Mouse (Mus musculus): ENCODE data around the gene Arhgap35. TPM values are rescaled to one million over a fixed set of nuclear protein-coding genes. Genes with fewer than 3 reads are reported as not detected.
"Not testable (repeated sequence)": the region's sequence is repeated elsewhere in the genome, so short reads cannot be mapped to it uniquely, and the experiment has no call there.

The Arhgap35 gene
- polyA plus RNA-seq, 1 experiment from 2014 or later, result 23.6 TPM

DNA sequence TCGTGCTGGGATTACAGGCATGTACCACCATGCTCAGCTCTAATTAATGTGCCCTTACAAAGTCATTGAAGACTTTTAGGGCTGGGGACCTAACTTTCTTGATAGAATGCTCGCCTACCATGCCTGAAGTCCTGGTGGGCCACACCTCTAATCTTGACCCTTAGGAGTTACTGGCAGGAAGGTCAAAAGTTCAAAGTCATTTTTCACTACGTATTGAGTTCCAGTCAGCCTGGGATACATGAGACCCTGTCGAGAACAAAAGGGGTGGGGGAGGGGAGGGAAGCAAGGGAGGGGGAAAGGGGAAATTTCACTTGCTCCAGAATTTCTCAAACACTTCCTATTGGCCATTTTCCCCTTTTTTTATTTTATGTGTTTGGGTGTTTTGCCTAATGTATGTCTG, 8.3 kb upstream of the Arhgap35 start:
- H3K4me1 ChIP-seq, result peaks cover 9% of the 10 kb centered on the region; the same call in 1 of the 2 replicates
- WGBS, result 43% methylated on average over 4 of the region's 4 CpGs
- H3K27me3 ChIP-seq, result no peaks in the 10 kb centered on the region
- H3K4me2 ChIP-seq, result no peak overlapping the region
- H3K27ac ChIP-seq, result no peak overlapping the region
- no peak overlapping the region for H3K9ac ChIP-seq
- H3K36me3 ChIP-seq, result no peaks in the 10 kb centered on the region
- no peaks in the 10 kb centered on the region for H3K9me3 ChIP-seq
- ATAC-seq (ENCODE audit: insufficient number of reproducible peaks, insufficient read depth, low FRiP score, low TSS enrichment, low read depth), result no peak
- no peak overlapping the region for H3K4me3 ChIP-seq

DNA sequence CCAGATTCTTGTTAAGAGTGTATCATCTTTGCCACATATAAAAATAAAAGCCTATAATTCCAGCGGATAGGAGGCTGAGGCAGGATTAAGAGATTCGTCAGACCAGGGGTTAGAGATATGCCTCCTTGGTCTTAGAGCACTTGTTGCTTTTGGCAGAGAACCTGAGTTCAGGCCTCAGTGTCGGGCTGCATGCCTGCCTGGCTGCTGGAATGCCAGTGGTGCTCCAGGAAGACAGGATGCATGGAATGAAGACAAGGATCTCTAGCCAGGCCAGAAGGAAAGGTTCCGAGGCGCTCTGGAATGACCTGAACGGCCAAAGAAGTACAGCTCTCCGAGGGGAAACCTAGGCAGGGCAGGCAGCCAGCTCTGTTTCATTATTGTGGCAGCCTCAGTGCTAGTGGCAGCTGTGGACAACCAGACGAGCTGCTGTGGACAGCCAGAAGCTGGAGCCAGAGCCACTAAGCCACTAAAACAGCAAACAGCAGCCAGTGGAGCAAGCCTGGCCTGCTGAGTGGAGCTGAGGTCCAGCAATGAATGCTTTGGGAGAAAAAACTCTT, 6.4 kb upstream of the Arhgap35 start:
- H3K4me1 ChIP-seq, result peaks cover 10% of the 10 kb centered on the region; the same call in 1 of the 2 replicates
- no peak overlapping the region for H3K4me3 ChIP-seq
- no peak overlapping the region for H3K27ac ChIP-seq
- no peak overlapping the region for H3K9ac ChIP-seq
- no peaks in the 10 kb centered on the region for H3K9me3 ChIP-seq
- H3K4me2 ChIP-seq, result no peak overlapping the region
- ATAC-seq (ENCODE audit: insufficient number of reproducible peaks, insufficient read depth, low FRiP score, low TSS enrichment, low read depth), result no peak
- no peaks in the 10 kb centered on the region for H3K36me3 ChIP-seq
- 70% methylated on average over 8 of the region's 8 CpGs for WGBS
- no peaks in the 10 kb centered on the region for H3K27me3 ChIP-seq

DNA sequence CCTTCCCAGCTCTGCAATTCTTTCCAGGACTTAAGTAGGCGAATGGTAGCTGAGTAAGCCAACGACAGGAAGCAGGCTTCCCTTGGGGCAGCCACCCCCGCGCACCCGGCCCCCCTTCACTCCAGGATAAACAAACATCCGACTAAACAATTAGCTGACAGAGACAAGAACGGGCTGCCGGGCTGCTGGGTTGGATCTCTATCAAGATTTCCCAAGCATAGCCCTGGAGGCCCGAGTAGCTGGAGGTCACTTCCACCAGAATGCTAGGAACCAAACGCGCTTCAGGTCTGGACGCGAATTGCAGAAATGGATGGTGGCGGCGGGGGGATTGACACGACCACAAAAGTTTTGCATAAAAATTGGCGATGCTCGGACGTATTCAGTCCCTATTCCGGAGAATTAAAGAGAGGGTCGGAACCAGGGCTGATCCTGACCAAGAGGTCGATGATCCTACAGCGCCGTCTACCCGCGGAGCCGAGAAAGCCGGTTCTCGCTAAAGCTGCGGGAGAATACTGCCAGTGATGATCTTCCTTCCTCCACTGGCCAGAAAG, 3.9 kb upstream of the Arhgap35 start:
- 1% methylated on average over 30 of the region's 30 CpGs for WGBS
- Histone ChIP-seq H3K9me3 (no peaks in the 10 kb centered on the region), H3K27me3 (no peaks in the 10 kb centered on the region), H3K4me1 (peaks cover 16% of the 10 kb centered on the region), H3K9ac (peak overlapping the region; percentile 57), H3K4me2 (peak overlapping the region; percentile 60), H3K36me3 (no peaks in the 10 kb centered on the region), H3K4me3 (peak overlapping the region; percentile 37), H3K27ac (no peak overlapping the region)
- ATAC-seq (ENCODE audit: insufficient number of reproducible peaks, insufficient read depth, low FRiP score, low TSS enrichment, low read depth), result no peak

DNA sequence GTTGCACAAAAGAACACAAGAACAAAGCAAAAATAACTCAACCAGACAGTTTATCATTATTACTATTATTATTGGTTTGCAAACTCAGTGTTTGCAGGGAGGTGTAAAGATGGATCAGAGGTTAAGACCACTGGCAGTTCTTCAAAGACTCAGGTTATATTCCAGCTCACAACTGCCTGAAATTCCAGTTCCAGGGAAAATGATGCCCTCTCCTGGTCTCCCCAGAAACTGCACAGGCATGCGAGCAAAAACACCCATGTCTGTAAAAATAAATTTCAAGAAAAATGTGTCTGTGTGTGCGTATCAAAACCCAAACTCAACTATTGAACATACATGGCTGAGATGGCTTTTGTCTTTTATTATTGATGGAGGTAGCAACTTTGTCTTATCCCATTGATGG, 2.3 kb upstream of the Arhgap35 start:
- Histone ChIP-seq H3K27me3 (no peaks in the 10 kb centered on the region), H3K4me1 (peaks cover 31% of the 10 kb centered on the region), H3K9ac (no peak overlapping the region), H3K27ac (no peak overlapping the region), H3K4me2 (no peak overlapping the region), H3K36me3 (0 out of 2 replicates have a peak, but pooled peaks cover 3% of the 10 kb centered on the region), H3K4me3 (no peak overlapping the region), H3K9me3 (no peaks in the 10 kb centered on the region)
- ATAC-seq (ENCODE audit: insufficient number of reproducible peaks, insufficient read depth, low FRiP score, low TSS enrichment, low read depth), result no peak
- WGBS, result 20% methylated on average over 2 of the region's 2 CpGs

DNA sequence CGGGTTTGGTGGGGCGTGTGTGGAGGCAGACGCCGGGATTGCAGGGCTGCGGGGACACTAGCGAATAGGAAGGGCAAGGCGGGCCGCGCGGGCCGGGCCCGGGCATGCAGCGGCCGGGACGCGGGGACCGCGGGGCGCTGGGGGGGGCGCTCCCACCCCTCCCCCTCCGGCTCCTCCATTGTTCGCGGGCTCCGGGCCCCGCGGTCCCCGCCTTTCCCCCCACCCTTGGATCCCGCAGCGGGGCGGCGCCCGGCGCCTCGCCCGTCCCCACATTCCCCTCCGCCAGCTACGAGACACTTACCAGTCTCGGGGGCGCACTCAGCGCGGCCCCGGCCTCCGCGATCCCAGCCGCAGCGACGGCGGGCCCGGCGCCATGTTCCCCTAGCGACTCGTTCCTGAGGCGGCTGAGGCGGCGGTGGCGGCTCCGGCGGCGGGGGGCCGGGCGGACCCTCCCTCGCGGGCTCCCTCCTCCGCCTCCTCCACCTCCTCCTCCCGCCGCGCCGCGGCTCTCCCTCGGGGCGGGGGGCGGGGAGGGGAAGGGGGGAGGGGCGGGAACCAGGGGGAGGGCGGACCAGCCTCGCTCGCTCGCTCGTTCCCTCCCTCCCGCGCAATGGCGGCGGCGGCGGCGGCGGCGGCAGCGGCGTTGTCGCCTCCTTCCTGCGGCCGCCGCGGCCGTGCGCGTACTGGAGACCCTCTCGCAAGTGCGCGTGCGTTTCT, 464 bp downstream of the Arhgap35 start:
- peaks cover 57% of the 10 kb centered on the region for H3K4me1 ChIP-seq
- H3K36me3 ChIP-seq, result 0 out of 2 replicates have a peak, but pooled peaks cover 3% of the 10 kb centered on the region
- ATAC-seq (ENCODE audit: insufficient number of reproducible peaks, insufficient read depth, low FRiP score, low TSS enrichment, low read depth), result peak; percentile 57
- peak overlapping the region; percentile 97 for H3K9ac ChIP-seq
- H3K27me3 ChIP-seq, result no peaks in the 10 kb centered on the region
- under 1% methylated on average over 47 of the region's 101 CpGs for WGBS
- peak overlapping the region; percentile 83 for H3K4me3 ChIP-seq
- peak overlapping the region; percentile 100 for H3K27ac ChIP-seq
- peak overlapping the region; percentile 91 for H3K4me2 ChIP-seq
- H3K9me3 ChIP-seq, result no peaks in the 10 kb centered on the region

DNA sequence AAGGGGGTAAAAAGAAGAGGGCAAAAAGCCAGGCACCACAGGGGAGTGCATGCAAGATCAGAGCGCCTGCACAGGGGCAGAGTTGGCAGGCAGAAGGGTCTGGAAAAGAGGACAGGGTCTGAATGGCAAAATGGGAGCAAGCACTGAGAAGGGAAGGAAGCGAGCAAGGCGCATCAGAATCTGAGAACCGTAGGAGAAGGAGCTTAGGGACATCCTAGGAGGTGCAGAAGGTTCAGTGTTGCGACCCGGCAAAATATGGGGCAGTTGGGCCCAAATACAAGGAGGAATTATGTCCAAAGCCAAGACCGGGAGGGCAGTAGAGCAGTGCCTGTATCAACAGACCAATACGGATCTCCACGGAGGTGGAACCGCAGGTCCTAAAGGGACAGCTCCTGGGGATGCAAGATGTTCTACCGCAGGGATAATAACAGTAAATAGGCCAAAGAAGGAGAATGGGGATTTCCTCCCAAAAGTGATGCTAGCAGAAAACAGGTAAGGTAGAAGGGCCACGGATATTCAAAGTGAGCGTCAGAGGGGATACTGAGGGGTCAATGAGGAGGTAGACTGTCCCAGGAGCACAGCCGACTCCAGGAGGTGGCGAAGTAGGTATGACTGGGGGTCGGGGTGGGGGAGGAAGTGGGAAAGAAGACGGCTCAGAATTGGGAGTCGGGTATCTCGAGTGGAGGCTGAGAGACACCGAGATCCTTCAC, 1.2 kb downstream of the Arhgap35 start:
- Histone ChIP-seq H3K4me2 (peak overlapping the region; percentile 91), H3K9me3 (no peaks in the 10 kb centered on the region), H3K4me3 (peak overlapping the region; percentile 83), H3K27me3 (no peaks in the 10 kb centered on the region), H3K36me3 (0 out of 2 replicates have a peak, but pooled peaks cover 3% of the 10 kb centered on the region), H3K4me1 (peaks cover 55% of the 10 kb centered on the region), H3K27ac (peak overlapping the region; percentile 100), H3K9ac (peak overlapping the region; percentile 97)
- ATAC-seq (ENCODE audit: insufficient number of reproducible peaks, insufficient read depth, low FRiP score, low TSS enrichment, low read depth), result no peak
- under 1% methylated on average over 20 of the region's 20 CpGs for WGBS

DNA sequence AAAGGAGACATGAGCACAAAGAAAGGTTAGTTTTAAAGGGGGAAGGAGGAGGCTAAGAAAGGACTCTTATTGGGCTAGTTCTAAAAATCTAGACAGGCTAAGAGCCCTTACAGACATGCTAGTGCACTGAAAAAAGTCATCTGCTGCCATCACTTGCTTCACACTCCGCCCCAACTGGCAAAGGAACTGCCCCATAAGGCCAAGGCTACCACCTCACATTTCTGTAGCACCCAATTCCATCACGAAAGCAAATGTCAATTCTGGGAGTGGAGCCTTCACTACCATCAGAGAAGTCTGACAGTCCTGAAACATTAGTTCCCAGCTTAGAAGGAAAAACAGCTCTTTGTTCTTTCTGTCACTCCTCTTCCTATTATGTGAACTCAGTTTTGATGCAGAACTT, 4.4 kb downstream of the Arhgap35 start:
- no peaks in the 10 kb centered on the region for H3K27me3 ChIP-seq
- H3K9me3 ChIP-seq, result no peaks in the 10 kb centered on the region
- peaks cover 42% of the 10 kb centered on the region for H3K4me1 ChIP-seq
- no peak for ATAC-seq (ENCODE audit: insufficient number of reproducible peaks, insufficient read depth, low FRiP score, low TSS enrichment, low read depth)
- H3K4me3 ChIP-seq, result no peak overlapping the region
- H3K9ac ChIP-seq, result no peak overlapping the region; the same call in 1 of the 2 replicates
- H3K36me3 ChIP-seq, result peaks cover 9% of the 10 kb centered on the region; the same call in 1 of the 2 replicates
- WGBS, result 73% methylated on average over 2 of the region's 2 CpGs
- H3K27ac ChIP-seq, result no peak overlapping the region
- peak overlapping the region; percentile 18; the same call in 1 of the 2 replicates for H3K4me2 ChIP-seq

DNA sequence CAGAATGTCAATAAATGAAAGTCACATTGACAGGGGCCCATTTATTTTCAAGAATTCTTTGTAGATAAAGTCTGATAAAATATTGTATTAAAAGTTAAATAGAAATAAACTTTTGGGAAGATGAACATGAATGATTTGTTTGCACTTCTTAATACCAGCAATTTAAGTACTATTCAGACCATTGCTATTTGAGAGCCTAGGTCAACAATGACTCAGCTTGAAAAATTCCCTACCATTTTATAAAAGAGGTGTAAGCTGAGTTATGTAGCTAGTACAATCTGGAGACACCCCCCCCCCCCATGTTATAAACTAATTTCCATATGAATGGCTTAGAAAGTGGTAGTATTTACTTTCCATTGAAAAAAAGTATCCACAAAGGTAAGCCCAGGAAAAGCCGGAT, 5.8 kb downstream of the Arhgap35 start:
- Histone ChIP-seq H3K4me3 (no peak overlapping the region), H3K4me1 (peaks cover 42% of the 10 kb centered on the region), H3K9me3 (0 out of 2 replicates have a peak, but pooled peaks cover 2% of the 10 kb centered on the region), H3K9ac (no peak overlapping the region), H3K36me3 (peaks cover 11% of the 10 kb centered on the region; the same call in 1 of the 2 replicates), H3K4me2 (no peak overlapping the region), H3K27me3 (no peaks in the 10 kb centered on the region), H3K27ac (no peak overlapping the region)
- no peak for ATAC-seq (ENCODE audit: insufficient number of reproducible peaks, insufficient read depth, low FRiP score, low TSS enrichment, low read depth)
- 78% methylated on average over 1 of the region's 1 CpGs for WGBS

DNA sequence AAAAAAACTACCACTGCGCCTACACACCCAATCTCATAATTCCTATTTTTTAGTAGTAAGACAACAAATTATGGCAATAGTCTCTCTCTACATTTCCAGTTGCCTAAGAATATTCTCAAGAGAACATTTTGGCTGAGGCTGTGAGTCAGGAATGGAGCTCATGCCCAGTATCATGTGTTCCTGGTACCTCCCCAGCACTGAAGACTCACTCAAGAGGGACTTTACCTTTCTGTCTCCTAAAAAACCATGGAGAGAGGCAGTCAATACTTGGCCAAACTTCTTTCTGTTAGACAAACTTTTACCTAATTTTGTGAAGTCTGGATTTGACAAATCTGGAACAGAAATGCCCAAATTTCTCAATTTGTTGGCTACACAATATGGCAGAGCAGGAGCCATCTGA, 6.7 kb downstream of the Arhgap35 start:
- H3K4me2 ChIP-seq, result no peak overlapping the region
- no peak overlapping the region for H3K27ac ChIP-seq
- H3K4me3 ChIP-seq, result no peak overlapping the region
- peaks cover 37% of the 10 kb centered on the region for H3K4me1 ChIP-seq
- no peaks in the 10 kb centered on the region for H3K27me3 ChIP-seq
- 98% methylated on average over 1 of the region's 1 CpGs for WGBS
- no peak for ATAC-seq (ENCODE audit: insufficient number of reproducible peaks, insufficient read depth, low FRiP score, low TSS enrichment, low read depth)
- H3K9ac ChIP-seq, result no peak overlapping the region
- 0 out of 2 replicates have a peak, but pooled peaks cover 5% of the 10 kb centered on the region for H3K9me3 ChIP-seq
- H3K36me3 ChIP-seq, result peaks cover 15% of the 10 kb centered on the region; the same call in 1 of the 2 replicates

DNA sequence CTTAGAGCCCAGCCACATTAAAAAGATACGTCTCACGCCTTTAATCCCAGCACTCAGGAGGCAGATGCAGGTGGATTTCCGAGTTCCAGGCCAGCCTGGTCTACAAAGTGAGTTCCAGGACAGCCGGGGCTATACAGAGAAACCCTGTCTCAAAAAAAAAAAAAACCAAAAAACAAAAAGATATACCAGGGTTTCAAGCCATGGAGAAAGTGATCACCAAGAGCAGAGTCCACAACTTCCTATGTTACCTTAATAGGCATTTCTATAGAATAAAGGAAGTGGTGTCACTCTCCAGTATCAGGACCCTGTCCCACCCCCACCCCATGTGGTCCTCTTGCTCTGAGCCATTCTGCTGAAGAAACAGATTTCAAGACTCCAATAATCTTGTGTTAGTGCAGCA, 8.0 kb downstream of the Arhgap35 start:
- H3K36me3 ChIP-seq, result peaks cover 12% of the 10 kb centered on the region; the same call in 1 of the 2 replicates
- not testable (repeated sequence) for H3K27me3 ChIP-seq; ATAC-seq (ENCODE audit: insufficient number of reproducible peaks, insufficient read depth, low FRiP score, low TSS enrichment, low read depth); H3K9me3 ChIP-seq; H3K9ac ChIP-seq; H3K4me2 ChIP-seq; H3K27ac ChIP-seq; H3K4me3 ChIP-seq
- 92% methylated on average over 4 of the region's 4 CpGs for WGBS
- peaks cover 25% of the 10 kb centered on the region for H3K4me1 ChIP-seq

DNA sequence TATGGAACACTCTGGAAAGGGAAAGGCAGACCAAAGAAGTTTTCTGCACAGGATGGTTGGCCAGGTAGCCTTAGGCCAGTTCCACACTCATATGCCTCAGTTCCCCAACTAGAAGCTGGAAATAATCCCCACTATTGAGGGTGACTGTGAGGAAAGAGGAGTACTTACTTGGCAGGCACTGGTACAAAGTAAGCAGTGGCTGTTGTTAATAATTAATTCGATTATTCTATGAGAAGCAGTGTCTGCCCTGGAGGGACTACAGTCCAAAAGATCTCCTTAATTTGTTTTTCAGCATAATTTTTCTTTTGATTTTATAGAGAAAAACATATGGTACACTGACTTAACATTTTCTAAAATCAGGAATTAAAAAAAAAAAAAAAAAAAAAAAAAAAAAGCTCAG, 10.7 kb downstream of the Arhgap35 start:
- ATAC-seq (ENCODE audit: insufficient number of reproducible peaks, insufficient read depth, low FRiP score, low TSS enrichment, low read depth), result no peak
- Histone ChIP-seq H3K36me3 (peaks cover 12% of the 10 kb centered on the region; the same call in 1 of the 2 replicates), H3K4me2 (no peak overlapping the region), H3K4me3 (no peak overlapping the region), H3K4me1 (peaks cover 6% of the 10 kb centered on the region; the same call in 1 of the 2 replicates), H3K9me3 (0 out of 2 replicates have a peak, but pooled peaks cover 5% of the 10 kb centered on the region), H3K27ac (no peak overlapping the region), H3K27me3 (no peaks in the 10 kb centered on the region), H3K9ac (no peak overlapping the region)
- 86% methylated on average over 1 of the region's 1 CpGs for WGBS

All from embryonic facial prominence, embryonic 13.5 days (tissue).